8 mouse cellular contexts compared by ENCODE assay signal in genomic region chr9:117373164-117373741, GRCm38 (mm10).
DNase-seq lines count a peak whose midpoint lies in the region; ATAC-seq lines count a peak whose summit lies in the region.

No protein-coding gene starts in this region.

- H3K9me3 ChIP-seq in heart, embryonic 12.5 days (replicated peaks): peaks cover 8% of the 10 kb centered on the region; the same call in 1 of the 2 replicates
- H3K9me3 ChIP-seq in limb, embryonic 10.5 days (replicated peaks): no peaks in the 10 kb centered on the region
- H3K9me3 ChIP-seq in forebrain, embryonic 12.5 days: no peaks in the 10 kb centered on the region

- no peaks in the 10 kb centered on the region for H3K36me3 ChIP-seq in heart, embryonic 12.5 days
- no peaks in the 10 kb centered on the region for H3K36me3 ChIP-seq in limb, embryonic 10.5 days
- H3K36me3 ChIP-seq in forebrain, embryonic 12.5 days (replicated peaks): no peaks in the 10 kb centered on the region

- H3K4me1 ChIP-seq in heart, embryonic 12.5 days (replicated peaks): peaks cover 3% of the 10 kb centered on the region; the same call in 1 of the 2 replicates
- H3K4me1 ChIP-seq in limb, embryonic 10.5 days: peaks cover 28% of the 10 kb centered on the region
- H3K4me1 ChIP-seq in forebrain, embryonic 12.5 days: no peaks in the 10 kb centered on the region

- ATAC-seq in heart, embryonic 12.5 days (ENCODE audit: insufficient number of reproducible peaks, low FRiP score): peak; percentile 72
- no peak for ATAC-seq in forebrain, embryonic 12.5 days (ENCODE audit: low FRiP score)

- no peaks in the 10 kb centered on the region for H3K27me3 ChIP-seq in heart, embryonic 12.5 days (replicated peaks)
- no peaks in the 10 kb centered on the region for H3K27me3 ChIP-seq in limb, embryonic 10.5 days (ENCODE audit: low read depth, poor library complexity, severe bottlenecking)
- H3K27me3 ChIP-seq in forebrain, embryonic 12.5 days: peaks cover 1% of the 10 kb centered on the region; the same call in 1 of the 2 replicates

- WGBS in heart, embryonic 12.5 days: 36% methylated on average over 7 of the region's 7 CpGs
- WGBS in limb, embryonic 10.5 days: 49% methylated on average over 7 of the region's 7 CpGs
- WGBS in forebrain, embryonic 12.5 days: 67% methylated on average over 7 of the region's 7 CpGs

- H3K4me2 ChIP-seq in heart, embryonic 12.5 days: no peak overlapping the region
- H3K4me2 ChIP-seq in forebrain, embryonic 12.5 days: no peak overlapping the region

- peak; percentile 60 to 79 for DNase-seq in adrenal gland, adult (ENCODE audit: inconsistent age in 2 of 2, low spot score in 1 of 2)
- DNase-seq in adrenal gland, postnatal 4 days (ENCODE audit: low spot score in 2 of 2): no peak
- peak; percentile 30 for DNase-seq in Muller cell, postnatal 12 days (ENCODE audit: inconsistent ontology term)
- no peak for DNase-seq in limb, embryonic 10.5 days (ENCODE audit: low spot score)
- no peak for DNase-seq in thymus, postnatal 10 days (ENCODE audit: low spot score in 2 of 2)
- DNase-seq in left cerebral cortex, adult 8-10 months (ENCODE audit: low spot score in 2 of 2): no peak

- H3K27ac ChIP-seq in heart, embryonic 12.5 days (ENCODE audit: poor library complexity, severe bottlenecking): 0 out of 2 replicates have a peak overlapping the region, but pooled peaks have one; percentile 29
- peak overlapping the region; percentile 63; the same call in 1 of the 2 replicates for H3K27ac ChIP-seq in limb, embryonic 10.5 days
- H3K27ac ChIP-seq in forebrain, embryonic 12.5 days: no peak overlapping the region

- no peak overlapping the region for H3K4me3 ChIP-seq in heart, embryonic 12.5 days
- H3K4me3 ChIP-seq in limb, embryonic 10.5 days: no peak overlapping the region
- H3K4me3 ChIP-seq in forebrain, embryonic 12.5 days (replicated peaks): no peak overlapping the region

- no peak overlapping the region for H3K9ac ChIP-seq in heart, embryonic 12.5 days
- H3K9ac ChIP-seq in forebrain, embryonic 12.5 days: no peak overlapping the region

Comparison
In these comparisons a context has a peak if more than half of its experiments do, and no peak if none do; other contexts are left out.
1. DNase-seq: peak in adrenal gland, adult (2 of 2) and Muller cell, postnatal 12 days (single experiment); none in adrenal gland, postnatal 4 days (0 of 2), limb, embryonic 10.5 days (single experiment), thymus, postnatal 10 days (0 of 2) and left cerebral cortex, adult 8-10 months (0 of 2).